Mouse (Mus musculus) forelimb bud, embryonic 11.5 days (tissue): ENCODE results near the gene Wdr54.
A peak's percentile ranks its signal among the peaks of the same experiment; 100 is the strongest.

Experiments used
- DNase-seq: peaks from one replicate; pipeline ENCODE4 v3.0.0-alpha.2; 2012; ENCODE audit warnings: low read depth, low spot score

Gene Wdr54

DNA sequence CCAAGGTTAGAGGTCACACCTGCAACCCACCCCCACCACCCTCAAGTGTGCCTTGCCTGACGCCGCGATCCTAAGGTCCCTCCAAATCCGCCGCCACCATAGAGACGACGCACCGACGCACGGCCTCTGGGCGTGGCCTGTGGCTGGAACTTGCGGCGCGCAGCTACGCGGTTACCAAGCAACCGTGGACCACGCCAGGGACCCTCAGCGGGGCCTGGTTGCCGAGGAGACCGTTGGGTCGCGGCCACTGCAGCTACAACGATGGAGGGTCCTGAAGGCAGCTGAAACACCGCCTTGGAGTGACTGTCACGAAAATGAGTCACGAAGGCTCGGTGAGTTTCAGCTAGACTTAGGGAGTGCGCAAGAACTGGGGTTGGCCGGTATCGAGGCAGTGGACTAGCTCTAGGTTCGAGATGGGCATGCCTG lies at the start of gene Wdr54, which contains the start of gene 1700003E16Rik:
TSS of gene Wdr54 (minus strand) at position 139 of the 426 bp plus-strand sequence.
TSS of gene 1700003E16Rik (plus strand) at position 146 of the 426 bp plus-strand sequence.
- peak; percentile 88 for DNase-seq

DNA sequence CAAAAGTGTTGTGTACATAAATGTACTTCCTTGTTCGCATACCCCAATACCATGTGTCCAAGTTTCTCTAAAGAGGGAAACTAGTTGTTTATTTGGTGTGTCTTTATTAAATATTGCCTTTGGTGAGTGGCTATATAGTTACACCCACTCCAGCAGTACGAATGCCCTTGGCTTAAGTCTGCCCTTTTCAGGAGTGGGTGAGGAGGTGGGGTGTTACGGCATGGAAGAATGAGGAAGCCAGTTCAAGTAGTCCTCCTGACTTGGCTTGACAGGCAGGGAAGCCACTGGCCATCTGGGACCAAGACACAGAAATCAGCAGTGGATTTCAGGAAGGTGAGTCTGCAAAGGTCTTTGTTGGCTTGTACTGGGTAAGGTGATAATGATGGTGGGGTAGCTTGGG lies 49.7 kb upstream of the Wdr54 start:
- no peak for DNase-seq

DNA sequence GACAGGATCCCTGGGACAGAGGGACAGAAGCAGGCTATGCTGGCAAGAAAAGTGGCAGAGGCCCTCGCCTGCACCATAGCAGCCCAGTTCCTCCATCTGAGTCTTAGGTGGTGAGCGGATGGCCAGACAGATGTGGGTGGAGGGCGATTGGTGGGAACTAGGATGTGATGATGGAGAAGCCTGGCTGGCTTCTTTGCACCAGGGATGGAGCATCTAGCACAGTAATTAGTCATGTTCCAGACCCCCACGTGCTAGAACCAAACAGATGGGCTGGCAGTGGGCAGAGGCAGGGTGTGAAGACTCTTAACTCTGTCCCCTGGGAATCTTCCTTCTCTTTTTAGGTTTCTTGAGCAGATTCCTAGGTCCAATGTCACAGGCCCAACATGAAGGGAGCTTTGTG lies 47.1 kb upstream of the Wdr54 start:
- no peak for DNase-seq

GRCm38 (mm10) chr6:83197345-83198004 lies 41.3 kb upstream of the Wdr54 start:
- no peak for DNase-seq

- DNase-seq, result no peak
Measured at GRCm38 (mm10) chr6:83193571-83193970, 37.4 kb upstream of the Wdr54 start.

- no peak for DNase-seq
Measured at GRCm38 (mm10) chr6:83186946-83187345, 30.7 kb upstream of the Wdr54 start.

GRCm38 (mm10) chr6:83185895-83186861 lies 30.0 kb upstream of the Wdr54 start:
- DNase-seq, result peak; percentile 63

- no peak for DNase-seq
Measured at GRCm38 (mm10) chr6:83184858-83185435, 28.8 kb upstream of the Wdr54 start.

DNA sequence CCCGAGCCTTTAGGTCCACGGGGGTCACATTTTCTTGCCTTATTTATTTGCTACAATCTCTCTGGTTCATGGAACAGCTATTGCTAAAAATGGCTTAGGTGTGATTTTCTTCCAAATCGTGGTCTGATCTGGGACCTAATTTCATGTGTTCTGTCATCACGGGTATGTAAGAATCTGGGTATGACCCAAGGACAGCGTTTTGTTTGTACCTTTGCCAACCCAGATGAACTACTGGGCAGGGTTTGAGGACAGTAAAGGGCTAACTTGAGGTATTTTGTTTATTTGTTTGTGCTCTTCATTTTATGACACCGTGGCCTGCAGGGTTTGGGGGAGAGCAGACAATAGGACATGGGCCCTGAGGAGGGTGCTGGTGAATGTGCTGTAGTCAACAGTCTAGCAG lies 24.4 kb upstream of the Wdr54 start:
- no peak for DNase-seq

GRCm38 (mm10) chr6:83179390-83180117 lies 23.4 kb upstream of the Wdr54 start:
- no peak for DNase-seq

DNA sequence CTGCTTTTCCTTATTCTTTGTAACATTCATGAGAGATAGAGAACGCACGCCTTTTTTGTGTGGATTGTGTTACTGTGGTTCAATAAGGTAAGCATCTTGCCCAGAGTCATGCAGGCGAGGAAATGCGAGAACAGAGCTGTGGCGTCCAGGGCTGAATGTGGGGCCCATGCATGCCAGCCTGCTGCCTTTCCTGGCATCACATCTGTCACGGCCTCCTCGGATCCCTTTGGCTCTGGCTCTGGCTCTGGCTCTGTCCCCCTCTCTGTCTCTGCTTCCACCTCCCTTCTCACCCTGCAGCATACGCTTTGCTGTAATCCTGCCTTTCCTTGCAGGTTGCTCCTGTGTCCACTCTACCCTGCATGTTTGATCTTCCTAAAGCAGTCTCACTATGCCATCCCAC lies 19.8 kb upstream of the Wdr54 start:
- DNase-seq, result no peak

GRCm38 (mm10) chr6:83172240-83172920 lies 16.2 kb upstream of the Wdr54 start:
- DNase-seq, result no peak

DNA sequence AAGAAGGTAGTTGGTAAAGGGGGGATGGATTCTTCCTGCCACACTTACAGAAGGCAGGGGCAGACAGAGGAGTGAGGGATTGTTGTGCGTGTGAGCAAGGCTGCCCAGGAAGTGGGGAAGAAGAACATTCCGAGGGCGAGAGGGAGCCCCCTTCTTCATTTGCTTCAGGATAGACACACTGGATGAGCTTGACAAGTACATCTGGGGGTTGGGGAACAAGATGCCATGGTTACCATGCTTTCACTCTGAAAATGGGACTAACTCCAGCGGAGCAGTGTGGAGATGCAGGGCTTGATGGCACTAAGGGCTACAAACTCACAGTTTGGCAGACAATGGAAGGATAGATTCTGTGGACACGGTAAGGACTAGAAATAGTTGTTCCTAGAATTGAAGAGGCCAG lies 14.9 kb upstream of the Wdr54 start:
- no peak for DNase-seq

- DNase-seq, result no peak
Measured at GRCm38 (mm10) chr6:83169872-83170271, 13.7 kb upstream of the Wdr54 start.

- DNase-seq, result no peak
Measured at GRCm38 (mm10) chr6:83166243-83166630, 10.0 kb upstream of the Wdr54 start.

GRCm38 (mm10) chr6:83165607-83166242 lies 9.5 kb upstream of the Wdr54 start, which contains the start of gene Dctn1:
TSS of gene Dctn1 (plus strand) at chr6:83165920.
- DNase-seq, result peak; percentile 93

- no peak for DNase-seq
Measured at GRCm38 (mm10) chr6:83165026-83165606, 8.9 kb upstream of the Wdr54 start.

- DNase-seq, result peak; percentile 78
Measured at GRCm38 (mm10) chr6:83162701-83163100, 6.5 kb upstream of the Wdr54 start.

DNA sequence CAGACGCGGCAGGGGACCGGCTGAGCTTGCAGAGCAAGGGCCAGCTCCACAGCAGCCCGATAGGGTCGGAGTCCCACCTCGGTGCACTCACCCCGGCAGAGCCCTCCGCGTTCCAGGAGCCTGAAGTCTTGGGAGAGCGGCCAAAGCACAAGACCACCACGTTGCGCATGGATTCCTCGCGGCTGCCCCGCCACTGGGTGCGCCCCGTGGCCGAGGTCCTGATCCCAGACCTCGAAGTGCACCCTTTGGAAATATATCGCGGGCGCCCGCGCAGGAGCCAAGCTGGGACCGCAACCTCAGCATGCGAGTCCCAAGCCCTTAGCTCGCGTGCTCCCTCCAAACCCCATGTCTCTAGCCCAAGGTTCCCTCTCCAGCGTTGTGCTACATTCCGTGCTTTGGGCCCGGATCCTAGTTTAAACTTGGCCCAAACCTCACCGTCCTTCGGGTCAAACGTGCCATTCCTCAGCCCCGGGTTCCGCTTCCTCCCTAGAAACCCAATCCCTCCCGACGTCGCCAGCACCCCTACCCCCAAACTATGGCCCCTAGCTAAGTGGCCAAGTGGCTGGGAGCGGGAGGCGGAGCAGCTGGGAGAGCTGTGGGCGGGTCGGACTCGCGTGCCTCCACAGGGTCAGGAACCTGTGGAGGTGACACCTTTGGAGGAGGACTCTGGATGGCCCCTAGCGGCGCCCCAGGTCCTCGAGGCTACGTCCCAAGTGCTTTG lies 5.9 kb upstream of the Wdr54 start:
- DNase-seq, result no peak
